Mouse (Mus musculus) brain, embryonic 14.5 days (tissue): ENCODE results near the gene Macrod2.

Experiments
- CTCF ChIP-seq: fragments of 200-500 bp; IDR thresholded peaks from 2 replicates; pipeline ENCODE4 v1.5.1; 2012; ENCODE audit warnings: inconsistent platforms, mild to moderate bottlenecking, moderate library complexity, borderline replicate concordance; ENCODE audit not compliant: insufficient read depth, insufficient read length; ENCODE audit errors: extremely low read depth
- POLR2A ChIP-seq: fragments of 200-500 bp; IDR thresholded peaks from 2 replicates; pipeline ENCODE4 v1.6.1; 2012; ENCODE audit warnings: mild to moderate bottlenecking, inconsistent platforms, borderline replicate concordance; ENCODE audit not compliant: poor library complexity, insufficient read depth, insufficient read length, severe bottlenecking; ENCODE audit errors: extremely low read depth

GRCm38 (mm10) chr2:141212291-141212690 is 817.2 kb downstream of the Macrod2 start:
- TF ChIP-seq CTCF (no peak), POLR2A (no peak)
